Mouse (Mus musculus) erythroid progenitor cell, adult 5-6 weeks (primary cell): ENCODE data around the gene Ndrg3. TPM values are rescaled to one million over a fixed set of nuclear protein-coding genes. Genes with fewer than 3 reads are reported as not detected.

Experiments
- ATAC-seq: replicated peaks from 2 replicates; pipeline ENCODE4 v1.8.0; 2016; ENCODE audit warnings: moderate number of reproducible peaks, mild to moderate bottlenecking, moderate TSS enrichment, inconsistent platforms; ENCODE audit not compliant: poor library complexity, low FRiP score, severe bottlenecking
- total RNA-seq, 2 experiments: library from RNA; stranded (forward) in 1 of 2; stranded (reverse) in 1 of 2; fragments of 150-400 nt in 1 of 2; fragments of 186-747, 209-891 nt in 1 of 2; gene quantifications; 2 replicates each; pipeline versions ENCODE4 v1.2.3 to v1.2.4; 2015 to 2017; ENCODE audit warnings: low replicate concordance in 2 of 2

Ndrg3 gene
- total RNA-seq, 2 experiments from 2014 or later, result 11.7 to 21.4 TPM

GRCm38 (mm10) chr2:156882431-156883001 lies 109.3 kb downstream of the Ndrg3 start:
- ATAC-seq, result peak; percentile 82

GRCm38 (mm10) chr2:156879541-156879940 lies 112.3 kb downstream of the Ndrg3 start:
- no peak for ATAC-seq

- no peak for ATAC-seq
Observed at GRCm38 (mm10) chr2:156877726-156878125, 114.1 kb downstream of the Ndrg3 start.

Other genes starting within 250 kb of the Ndrg3 start
- 5.0 and 7.2 TPM in 2 replicates for gene Myl9, start 216.6 kb downstream of the Ndrg3 start, total RNA-seq (2015; ENCODE audit: low replicate concordance)
- gene Myl9, start 216.6 kb downstream of the Ndrg3 start, total RNA-seq (2017; ENCODE audit: low replicate concordance), result 0.45 and 10.7 TPM in 2 replicates
- gene Tgif2, start 152.0 kb downstream of the Ndrg3 start, total RNA-seq (2015; ENCODE audit: low replicate concordance), result 2.2 and 3.8 TPM in 2 replicates
- gene Tgif2, start 152.0 kb downstream of the Ndrg3 start, total RNA-seq (2017; ENCODE audit: low replicate concordance), result 1.9 and 18.2 TPM in 2 replicates
- 3.2 TPM in 1 of 2 replicates, not detected in the other for gene 4930518I15Rik, start 134.1 kb downstream of the Ndrg3 start, total RNA-seq (2015; ENCODE audit: low replicate concordance)
- gene 4930518I15Rik, start 134.1 kb downstream of the Ndrg3 start, total RNA-seq (2017; ENCODE audit: low replicate concordance), result 3.9 and 4.0 TPM in 2 replicates
- gene Rab5if, start 128.9 kb downstream of the Ndrg3 start, total RNA-seq (2015; ENCODE audit: low replicate concordance), result 62.7 and 85.9 TPM in 2 replicates
- 28.8 and 48.1 TPM in 2 replicates for gene Rab5if, start 128.9 kb downstream of the Ndrg3 start, total RNA-seq (2017; ENCODE audit: low replicate concordance)
- 0.72 TPM in 1 of 2 replicates, not detected in the other for gene Sla2, start 104.9 kb downstream of the Ndrg3 start, total RNA-seq (2015; ENCODE audit: low replicate concordance)
- 0.26 and 0.68 TPM in 2 replicates for gene Sla2, start 104.9 kb downstream of the Ndrg3 start, total RNA-seq (2017; ENCODE audit: low replicate concordance)
- 56.9 and 59.5 TPM in 2 replicates for gene Dsn1, start 15.1 kb upstream of the Ndrg3 start, total RNA-seq (2015; ENCODE audit: low replicate concordance)
- gene Dsn1, start 15.1 kb upstream of the Ndrg3 start, total RNA-seq (2017; ENCODE audit: low replicate concordance), result 62.4 and 101 TPM in 2 replicates
- gene Soga1, start 87.2 kb upstream of the Ndrg3 start, total RNA-seq (2015; ENCODE audit: low replicate concordance), result 0.36 and 0.42 TPM in 2 replicates
- gene Soga1, start 87.2 kb upstream of the Ndrg3 start, total RNA-seq (2017; ENCODE audit: low replicate concordance), result 2.8 and 3.6 TPM in 2 replicates
- gene Tldc2, start 95.0 kb upstream of the Ndrg3 start, total RNA-seq (2015; ENCODE audit: low replicate concordance), result not detected in 2 replicates
- not detected in 2 replicates for gene Tldc2, start 95.0 kb upstream of the Ndrg3 start, total RNA-seq (2017; ENCODE audit: low replicate concordance)
- 82.5 and 112 TPM in 2 replicates for gene Samhd1, start 143.2 kb upstream of the Ndrg3 start, total RNA-seq (2015; ENCODE audit: low replicate concordance)
- 57.0 and 75.2 TPM in 2 replicates for gene Samhd1, start 143.2 kb upstream of the Ndrg3 start, total RNA-seq (2017; ENCODE audit: low replicate concordance)
- 129 and 132 TPM in 2 replicates for gene Rbl1, start 212.5 kb upstream of the Ndrg3 start, total RNA-seq (2015; ENCODE audit: low replicate concordance)
- 160 and 169 TPM in 2 replicates for gene Rbl1, start 212.5 kb upstream of the Ndrg3 start, total RNA-seq (2017; ENCODE audit: low replicate concordance)